Mouse (Mus musculus): ENCODE data around the gene Chml.
A peak's percentile ranks its signal among the peaks of the same experiment; 100 is the strongest.

Gene Chml

GRCm38 (mm10) chr1:175648615-175649014, 44.1 kb downstream of the Chml start:
- DNase-seq (ENCODE audit: low spot score): no peak

- DNase-seq (ENCODE audit: low spot score): peak; percentile 79
Observed at GRCm38 (mm10) chr1:175646952-175647351, 45.7 kb downstream of the Chml start.

DNA sequence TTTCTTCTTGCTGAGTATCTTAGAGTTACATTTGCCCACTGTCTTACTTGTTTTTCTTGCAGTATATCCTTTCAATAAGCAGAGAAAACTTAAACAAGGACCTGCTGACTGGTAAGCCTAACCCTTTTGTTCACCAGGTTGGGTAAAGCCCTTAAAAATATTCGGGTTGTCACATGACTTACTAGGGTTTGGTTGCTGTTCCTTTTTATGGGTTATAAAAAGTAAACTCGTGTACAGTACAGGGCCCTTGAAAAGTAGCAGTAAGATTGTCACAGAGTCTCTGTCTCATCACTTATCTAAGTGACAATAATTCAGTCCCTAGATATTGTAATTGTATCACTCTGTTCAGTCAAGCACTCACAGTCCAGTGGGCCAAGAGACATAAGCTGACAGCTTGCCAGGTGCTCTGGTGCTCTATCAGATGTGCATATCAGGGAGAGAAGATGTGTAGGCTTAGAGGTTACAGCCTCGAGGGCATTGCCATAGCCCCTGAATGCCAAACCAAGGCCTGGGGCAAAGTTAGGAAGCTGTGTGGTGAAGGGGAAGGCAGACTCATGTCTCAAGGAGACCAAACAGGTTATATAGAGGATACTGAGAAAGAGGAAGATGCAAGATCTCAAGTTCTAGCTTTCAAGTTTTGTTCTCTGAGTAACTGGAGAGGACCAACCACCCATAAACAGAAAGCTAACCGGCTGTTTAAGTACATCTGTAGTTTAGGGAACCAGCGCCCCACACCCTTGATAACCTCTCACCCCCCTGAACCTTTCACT, 49.0 kb downstream of the Chml start:
- no peak for DNase-seq (ENCODE audit: low spot score)

DNA sequence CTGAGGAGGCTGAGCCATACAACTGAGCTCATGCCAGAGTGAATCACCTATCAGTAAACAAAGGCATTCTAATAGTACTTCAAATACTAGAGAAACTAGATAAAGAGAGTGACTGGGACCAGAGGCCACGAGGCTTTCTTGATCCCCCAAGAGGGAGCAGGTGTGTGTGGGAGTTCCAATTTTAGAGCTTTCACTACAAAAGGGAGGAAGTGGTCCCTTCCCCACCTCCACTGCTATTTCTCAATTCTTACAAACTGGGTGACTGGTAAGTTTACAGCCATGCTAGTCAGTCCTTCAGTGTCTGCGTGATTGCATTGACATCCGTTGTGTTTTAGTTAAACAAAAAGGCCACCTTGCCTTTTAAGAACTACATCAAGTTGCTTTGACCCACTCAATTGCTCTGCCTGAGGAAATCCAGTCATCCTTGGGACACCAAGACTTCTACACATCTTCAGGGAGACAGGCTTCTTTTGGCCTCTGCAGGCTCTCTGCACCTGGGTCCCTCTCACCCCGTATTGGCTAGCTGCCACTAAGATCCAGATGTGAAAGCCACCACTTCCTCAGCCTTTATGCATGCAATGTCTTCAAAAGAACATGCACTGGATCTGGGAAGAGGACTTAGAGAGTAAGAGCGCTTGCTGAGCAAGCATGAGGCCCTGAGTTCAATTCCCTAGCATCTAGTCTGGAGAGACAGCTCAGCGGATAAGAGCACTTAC, 52.1 kb downstream of the Chml start:
- DNase-seq (ENCODE audit: low spot score): no peak

DNA sequence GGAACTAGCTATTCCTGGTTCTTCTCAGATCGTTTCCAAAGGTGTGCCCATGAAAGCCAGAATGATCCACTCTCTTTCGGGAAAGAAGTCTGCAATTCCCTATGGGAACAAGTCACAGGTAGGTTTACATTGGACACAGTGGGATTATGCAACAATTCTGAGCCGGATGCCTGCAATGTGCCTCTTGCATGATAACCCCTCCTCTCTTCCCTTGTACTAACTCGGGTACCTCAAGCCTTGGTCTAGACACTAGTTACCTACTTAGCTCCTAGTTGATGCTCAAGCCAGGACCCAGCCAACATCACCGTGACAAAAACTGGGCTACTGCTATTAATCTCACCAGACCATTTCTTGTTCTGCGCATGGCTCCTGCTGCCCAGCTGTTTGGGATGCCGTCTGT, 53.6 kb downstream of the Chml start:
- no peak for DNase-seq (ENCODE audit: low spot score)

DNA sequence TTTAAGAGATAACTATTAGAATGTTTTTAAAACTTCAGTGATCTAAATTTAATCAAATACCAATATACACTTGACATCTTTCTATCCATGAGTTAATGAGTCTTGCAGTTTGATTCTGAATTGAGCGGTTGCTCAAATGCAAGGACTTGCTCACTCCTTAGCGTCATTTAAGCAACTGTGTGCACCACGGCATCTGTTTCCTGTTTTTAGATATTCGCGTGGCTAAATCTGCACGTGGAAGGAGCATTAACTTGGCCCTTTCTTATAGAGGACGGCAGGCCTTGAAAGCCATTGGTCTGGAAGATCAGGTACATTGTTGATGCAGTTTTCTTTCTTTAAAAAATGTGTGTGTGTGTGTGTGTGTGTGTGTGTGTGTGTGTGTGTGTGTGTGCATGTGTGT, 55.0 kb downstream of the Chml start:
- no peak for DNase-seq (ENCODE audit: low spot score)

GRCm38 (mm10) chr1:175632470-175632869, 60.2 kb downstream of the Chml start:
- no peak for DNase-seq (ENCODE audit: low spot score)
